Mouse (Mus musculus) CH12.LX (cell line): Measurements from ENCODE around the gene S100a2. TPM values are rescaled to one million over a fixed set of nuclear protein-coding genes. Genes with fewer than 3 reads are reported as not detected.

Experiments
- DNase-seq: peaks from one replicate; pipeline ENCODE4 v3.0.0-alpha.2; 2013; ENCODE audit errors: extremely low read depth
- H3K27ac ChIP-seq: 2 replicates; pipeline ENCODE4 v1.5.1; 2012; ENCODE audit warnings: low read depth, mild to moderate bottlenecking, control low read depth, moderate library complexity; ENCODE audit not compliant: insufficient read depth
- H3K27me3 ChIP-seq: replicated peaks from 2 replicates; pipeline ENCODE3; 2012; ENCODE audit warnings: inconsistent platforms
- H3K36me3 ChIP-seq, 2 experiments: replicated peaks in 1 of 2; 2 replicates each; pipeline versions ENCODE3 to v1.6.1; 2012; ENCODE audit warnings: inconsistent platforms in 1 of 2, low read length in 1 of 2, mild to moderate bottlenecking in 1 of 2, mixed read lengths in 1 of 2, moderate library complexity in 1 of 2; ENCODE audit not compliant: control insufficient read depth in 1 of 2, insufficient read depth in 1 of 2
- H3K4me1 ChIP-seq, 2 experiments: 2 replicates each; pipeline ENCODE4 v1.6.1; 2012; ENCODE audit warnings: inconsistent platforms in 1 of 2, moderate library complexity in 1 of 2; ENCODE audit not compliant: insufficient read depth in 2 of 2, control insufficient read depth in 1 of 2
- H3K4me2 ChIP-seq: 2 replicates; pipeline ENCODE4 v1.6.1; 2012; ENCODE audit warnings: low read depth, mild to moderate bottlenecking, control low read depth; ENCODE audit not compliant: poor library complexity, insufficient read depth, severe bottlenecking
- H3K4me3 ChIP-seq, 3 experiments: fragments of 150-350 bp in 1 of 3; sonication (generic) in 1 of 3; replicated peaks in 1 of 3; 2 replicates each; pipeline versions ENCODE3 to v1.5.1; 2011 to 2012; ENCODE audit warnings: low read depth in 2 of 3, low read length in 2 of 3, mild to moderate bottlenecking in 2 of 3, moderate library complexity in 2 of 3, control low read depth in 1 of 3, improper control_type of control experiment in 1 of 3, inconsistent platforms in 1 of 3, mixed read lengths in 1 of 3; ENCODE audit not compliant: poor library complexity in 1 of 3
- H3K79me2 ChIP-seq: replicated peaks from 2 replicates; pipeline ENCODE4 v1.6.1; 2012; ENCODE audit warnings: mild to moderate bottlenecking, moderate library complexity; ENCODE audit not compliant: control insufficient read depth, poor library complexity, insufficient read depth, severe bottlenecking; ENCODE audit errors: extremely low read depth
- H3K9ac ChIP-seq: 2 replicates; pipeline ENCODE4 v1.6.1; 2012; ENCODE audit warnings: low read depth, mild to moderate bottlenecking, control low read depth, moderate library complexity; ENCODE audit not compliant: insufficient read depth
- H3K9me3 ChIP-seq: replicated peaks from 2 replicates; pipeline ENCODE3; 2012; ENCODE audit warnings: low read length, inconsistent platforms, mixed read lengths
- BHLHE40 ChIP-seq: IDR thresholded peaks from 2 replicates; pipeline ENCODE4 v1.6.1; 2011; ENCODE audit warnings: mild to moderate bottlenecking, low read depth, low read length, improper control_type of control experiment
- CHD1 ChIP-seq: IDR thresholded peaks from 2 replicates; pipeline ENCODE4 v1.6.1; 2012; ENCODE audit warnings: low read depth, low read length, improper control_type of control experiment, inconsistent platforms
- CTCF ChIP-seq, 2 experiments: IDR thresholded peaks in 1 of 2; conservative IDR thresholded peaks in 1 of 2; 2 replicates each; pipeline ENCODE4 v1.5.1; 2011 to 2012; ENCODE audit warnings: low read depth in 2 of 2, low read length in 2 of 2, improper control_type of control experiment in 1 of 2, inconsistent platforms in 1 of 2, mild to moderate bottlenecking in 1 of 2, moderate library complexity in 1 of 2
- ELF1 ChIP-seq: IDR thresholded peaks from 2 replicates; pipeline ENCODE4 v1.6.1; 2014; ENCODE audit warnings: low read depth, mild to moderate bottlenecking, inconsistent platforms, low read length, improper control_type of control experiment
- GABPA ChIP-seq: IDR thresholded peaks from 2 replicates; pipeline ENCODE4 v1.6.1; 2012; ENCODE audit warnings: low read depth, low read length, improper control_type of control experiment, inconsistent platforms; ENCODE audit not compliant: insufficient replicate concordance
- JUND ChIP-seq: conservative IDR thresholded peaks from 2 replicates; pipeline ENCODE4 v1.6.1; 2011; ENCODE audit warnings: low read depth, low read length, improper control_type of control experiment
- MAFK ChIP-seq: IDR thresholded peaks from 2 replicates; pipeline ENCODE4 v1.6.1; 2011; ENCODE audit warnings: low read length, improper control_type of control experiment; ENCODE audit not compliant: insufficient replicate concordance
- MAX ChIP-seq: IDR thresholded peaks from 2 replicates; pipeline ENCODE4 v1.6.1; 2011; ENCODE audit warnings: low read length, improper control_type of control experiment
- MXI1 ChIP-seq: IDR thresholded peaks from 2 replicates; pipeline ENCODE4 v1.6.1; 2011; ENCODE audit warnings: mild to moderate bottlenecking, low read depth, low read length, improper control_type of control experiment
- MYC ChIP-seq: IDR thresholded peaks from 2 replicates; pipeline ENCODE4 v1.6.1; 2011; ENCODE audit warnings: low read depth, mild to moderate bottlenecking, improper control_type of control experiment, low read length
- RAD21 ChIP-seq: IDR thresholded peaks from 2 replicates; pipeline ENCODE4 v1.6.1; 2011; ENCODE audit warnings: low read depth, mild to moderate bottlenecking, low read length, improper control_type of control experiment, moderate library complexity
- SMC3 ChIP-seq: IDR thresholded peaks from 2 replicates; pipeline ENCODE4 v1.6.1; 2011; ENCODE audit warnings: low read depth, low read length, improper control_type of control experiment
- TCF12 ChIP-seq: IDR thresholded peaks from 2 replicates; pipeline ENCODE4 v1.6.1; 2014; ENCODE audit warnings: low read depth, mild to moderate bottlenecking, inconsistent platforms, low read length, improper control_type of control experiment
- USF2 ChIP-seq: conservative IDR thresholded peaks from 2 replicates; pipeline ENCODE4 v1.6.1; 2011; ENCODE audit warnings: low read depth, low read length, improper control_type of control experiment
- ZC3H11A ChIP-seq: IDR thresholded peaks from 2 replicates; pipeline ENCODE4 v1.6.1; 2012; ENCODE audit warnings: low read depth, mild to moderate bottlenecking, inconsistent platforms, low read length, improper control_type of control experiment
- ZKSCAN1 ChIP-seq: IDR thresholded peaks from 2 replicates; pipeline ENCODE4 v1.6.1; 2012; ENCODE audit warnings: low read depth, inconsistent platforms, low read length, improper control_type of control experiment, borderline replicate concordance
- dilution Hi-C: fragments of 300-500 bp; cut with MboI; formaldehyde crosslinking; loops from 2 replicates; pipeline ENCODE4 v1.14.3; 2020; ENCODE audit warnings: low sequenced_read_pairs; ENCODE audit not compliant: extremely low pct_unique_long_range_greater_than_20kb, extremely low pct_ligation_motif_present
- in situ Hi-C: fragments of 300-500 bp; cut with MboI; formaldehyde crosslinking; loops from 3 replicates; pipeline ENCODE4 v1.14.3; 2019; ENCODE audit warnings: low sequenced_read_pairs, low pct_ligation_motif_present, low pct_unique_long_range_greater_than_20kb, mixed read lengths
- polyA plus RNA-seq: library from polyadenylated mRNA; unstranded; fragments of >175 nt; gene quantifications from 2 replicates; pipeline ENCODE4 v1.2.1, GENCODE M21; 2012; ENCODE audit warnings: low read depth; ENCODE audit not compliant: insufficient read length
- total RNA-seq, 2 experiments: library from RNA; depleted of rRNA; stranded (reverse); fragments of 300-350 nt in 1 of 2; fragments of >200 nt in 1 of 2; gene quantifications; 2 replicates each; pipeline ENCODE4 v1.2.3; 2012 to 2014

The S100a2 gene
- total and polyA plus RNA-seq, 3 experiments = not detected

DNA sequence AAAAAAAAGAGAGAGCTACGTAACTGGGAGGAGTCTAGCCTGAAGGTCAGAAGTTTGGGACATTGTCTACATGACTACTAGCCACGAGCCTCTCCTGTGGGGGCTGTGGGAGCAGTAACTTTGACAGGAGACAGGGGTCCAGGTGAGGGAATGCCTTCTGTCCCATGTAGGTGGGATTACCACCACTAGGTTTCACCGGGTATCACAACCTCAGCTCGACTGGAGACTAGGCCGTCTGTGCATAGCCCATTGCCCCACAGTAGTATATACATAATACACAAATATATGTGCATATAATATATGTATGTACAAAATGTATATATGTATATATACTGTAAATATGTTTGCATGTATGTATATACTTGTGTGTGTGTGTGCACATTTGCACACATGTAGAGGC is 8.9 kb upstream of the S100a2 start:
- no peak overlapping the region for H3K9ac ChIP-seq
- no peak for DNase-seq
- H3K4me2 ChIP-seq = no peak overlapping the region
- H3K4me3 ChIP-seq = no peak overlapping the region
- peaks cover 8 to 26% of the 10 kb centered on the region in 2 experiments for H3K4me1 ChIP-seq
- H3K79me2 ChIP-seq = no peaks in the 10 kb centered on the region
- no peaks in the 10 kb centered on the region for H3K36me3 ChIP-seq
- in situ Hi-C loops = no loop called here
- H3K27ac ChIP-seq = no peak overlapping the region
- TF ChIP-seq ZC3H11A (no peak), MAFK (no peak), SMC3 (no peak), CHD1 (no peak), BHLHE40 (no peak), ZKSCAN1 (no peak), USF2 (no peak), RAD21 (no peak), GABPA (no peak), MYC (no peak), JUND (no peak), MXI1 (no peak), MAX (no peak), ELF1 (no peak)
- TF ChIP-seq, all 38 proteins: peak for 0
- dilution Hi-C loops = no loop called here
- peaks cover 2% of the 10 kb centered on the region for H3K27me3 ChIP-seq
- no peaks in the 10 kb centered on the region for H3K9me3 ChIP-seq

- Histone ChIP-seq H3K4me1 (peaks cover 16 to 36% of the 10 kb centered on the region in 2 experiments), H3K36me3 (no peaks in the 10 kb centered on the region), H3K79me2 (no peaks in the 10 kb centered on the region), H3K4me2 (no peak overlapping the region), H3K9me3 (no peaks in the 10 kb centered on the region), H3K4me3 (no peak overlapping the region), H3K9ac (no peak overlapping the region), H3K27me3 (peaks cover 2% of the 10 kb centered on the region), H3K27ac (no peak overlapping the region)
- peak; percentile 54 to 62; a peak in 3 of 4 replicates for TF ChIP-seq CTCF (conservative IDR thresholded peaks at IDR 0.05 in 1 of 2, IDR thresholded peaks at IDR 0.05 in 1 of 2; ENCODE audit: low read depth in 2 of 2, low read length in 2 of 2)
- peak; percentile 29 for TF ChIP-seq RAD21
- peak; percentile 32 for TF ChIP-seq SMC3
- no peak for TF ChIP-seq TCF12
- in situ Hi-C loops (no loop called here), dilution Hi-C loops (no loop called here)
- no peak for DNase-seq
Measured at GRCm38 (mm10) chr3:90582156-90582555, 7.9 kb upstream of the S100a2 start.
